Mouse (Mus musculus): ENCODE data around the gene Maats1.

Maats1 gene

DNA sequence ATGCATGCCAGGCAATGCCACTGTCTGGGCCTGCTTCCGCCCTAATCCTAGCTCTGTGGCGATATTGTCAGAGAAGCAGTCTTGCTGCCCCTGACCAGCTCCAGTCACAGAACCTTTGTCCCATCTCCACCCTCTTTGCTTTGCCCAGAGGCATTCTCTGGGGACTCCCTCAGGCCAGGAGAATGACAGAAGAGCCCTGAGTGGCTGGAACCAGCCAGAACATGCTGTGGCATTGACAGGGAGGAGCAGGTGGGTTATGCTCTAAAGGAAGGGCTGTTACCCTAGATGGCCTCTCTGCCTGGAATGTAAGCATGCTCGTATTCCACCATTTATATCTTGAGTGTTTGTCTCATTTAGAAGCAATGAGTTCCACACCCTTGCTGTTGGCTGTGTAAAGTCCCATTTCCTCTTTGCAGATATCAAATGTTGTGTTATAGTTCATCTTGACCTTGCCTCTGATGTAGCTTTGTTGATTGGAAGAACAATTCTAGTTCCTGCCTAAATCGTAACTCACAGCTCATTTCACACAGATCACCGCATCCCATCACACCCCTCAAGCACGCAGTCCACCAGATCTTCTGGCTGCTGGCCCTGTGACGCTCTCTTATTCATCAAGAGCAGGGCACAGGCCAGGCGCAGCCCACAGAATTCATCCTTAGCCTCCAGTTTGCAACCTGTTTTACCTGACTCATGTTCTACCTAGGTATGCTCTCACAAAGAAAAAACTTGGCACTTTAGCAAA, 28.9 kb upstream of the Maats1 start:
- DNase-seq (ENCODE audit: low read depth), result no peak

DNA sequence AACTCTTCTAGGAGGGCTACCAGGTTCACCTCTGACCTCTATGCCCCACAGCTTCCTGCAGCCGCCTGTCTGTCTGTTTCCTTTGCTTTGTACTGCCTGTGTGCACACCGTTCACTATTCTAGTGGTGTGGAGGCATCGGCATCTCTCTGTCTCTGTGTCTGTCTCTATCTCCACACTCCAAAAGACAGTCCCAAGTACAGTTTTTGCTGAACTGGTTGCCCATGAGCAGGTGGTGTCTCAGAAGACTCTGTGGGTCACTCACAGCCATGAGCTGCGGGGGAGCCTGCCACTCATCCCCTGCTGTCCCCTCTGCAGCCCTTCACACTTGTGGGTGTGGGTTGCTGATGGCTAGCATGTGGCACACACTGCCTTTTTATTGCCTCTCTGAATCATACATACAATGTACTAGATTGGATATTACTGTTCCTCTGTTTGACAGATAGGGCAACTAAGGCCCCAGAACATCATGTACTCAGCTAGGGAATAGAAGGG, 28.1 kb upstream of the Maats1 start:
- no peak for DNase-seq (ENCODE audit: low read depth)

DNA sequence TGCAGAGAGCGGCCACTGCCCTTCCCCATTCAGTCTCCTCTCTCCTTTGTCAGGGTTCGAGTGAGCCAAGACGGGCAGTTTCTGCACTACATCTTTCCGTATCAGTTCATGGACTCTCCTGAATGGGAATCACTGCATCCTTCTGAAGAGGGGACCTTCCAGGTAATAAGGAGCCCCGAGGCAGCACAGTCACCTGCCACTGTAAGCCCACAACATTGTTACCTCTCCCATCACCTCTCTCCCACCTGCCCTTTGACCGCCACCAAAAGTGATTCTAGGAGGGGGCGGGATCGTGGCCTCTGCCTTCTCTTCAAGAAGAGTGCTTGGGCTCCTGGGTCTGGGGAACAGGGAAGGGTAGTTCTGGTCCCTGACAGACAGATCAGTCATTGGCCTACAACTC, 27.5 kb upstream of the Maats1 start:
- DNase-seq (ENCODE audit: low read depth), result no peak

DNA sequence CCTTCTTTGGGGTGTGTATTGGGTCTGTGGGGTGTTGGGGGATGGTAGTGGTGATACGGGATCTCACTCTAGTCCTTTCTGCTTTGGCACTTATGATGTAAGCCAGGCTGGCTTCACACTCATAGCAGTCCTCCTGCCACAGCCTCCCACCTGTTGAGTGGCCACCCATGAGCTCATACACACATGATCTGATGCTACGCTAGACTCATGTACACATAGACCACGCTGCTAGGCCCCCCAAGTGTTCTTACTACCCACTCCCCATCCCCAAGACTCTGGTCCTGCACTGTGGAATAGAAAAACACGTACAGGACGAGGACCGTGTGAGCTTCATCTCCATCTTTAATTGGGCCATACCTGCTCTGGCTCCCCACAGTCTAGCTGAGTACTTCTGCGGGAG, 27.1 kb upstream of the Maats1 start:
- no peak for DNase-seq (ENCODE audit: low read depth)

DNA sequence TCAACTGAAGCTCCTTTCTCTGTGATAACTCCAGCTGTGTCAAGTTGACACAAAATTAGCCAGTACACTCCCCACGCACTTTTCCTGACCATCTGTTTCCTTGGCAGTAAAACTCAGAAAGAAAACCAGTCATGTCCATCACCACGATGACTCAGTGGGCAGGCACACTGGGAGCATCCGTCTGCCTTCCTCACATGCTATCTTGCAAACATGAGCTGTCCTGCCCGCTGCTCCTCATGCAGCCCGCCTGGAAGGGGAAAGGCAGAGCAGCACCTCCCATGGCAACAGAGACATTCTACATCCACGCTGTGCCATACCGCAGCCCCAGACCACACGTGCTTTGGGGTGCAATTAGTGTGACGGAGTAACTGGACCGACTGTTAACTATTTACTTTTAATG, 26.4 kb upstream of the Maats1 start:
- DNase-seq (ENCODE audit: low read depth), result no peak

DNA sequence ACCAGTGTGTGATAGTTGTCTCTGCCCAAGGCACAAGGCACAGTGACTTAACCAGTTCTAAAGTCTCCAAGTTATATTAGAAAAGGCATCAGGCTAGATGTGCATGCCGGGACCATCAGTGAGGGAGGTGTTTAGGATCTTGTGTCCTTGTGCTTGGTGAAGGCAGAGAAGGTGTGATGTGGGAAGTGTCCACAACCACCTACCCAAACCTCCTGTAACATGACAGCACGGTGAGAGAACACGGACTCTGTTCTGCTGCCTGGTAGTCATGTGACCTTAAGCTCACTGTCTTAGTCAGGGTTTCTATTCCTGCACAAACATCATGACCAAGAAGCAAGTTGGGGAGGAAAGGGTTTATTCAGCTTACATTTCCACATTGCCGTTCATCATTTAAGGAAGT, 24.3 kb upstream of the Maats1 start:
- DNase-seq (ENCODE audit: low read depth), result no peak

DNA sequence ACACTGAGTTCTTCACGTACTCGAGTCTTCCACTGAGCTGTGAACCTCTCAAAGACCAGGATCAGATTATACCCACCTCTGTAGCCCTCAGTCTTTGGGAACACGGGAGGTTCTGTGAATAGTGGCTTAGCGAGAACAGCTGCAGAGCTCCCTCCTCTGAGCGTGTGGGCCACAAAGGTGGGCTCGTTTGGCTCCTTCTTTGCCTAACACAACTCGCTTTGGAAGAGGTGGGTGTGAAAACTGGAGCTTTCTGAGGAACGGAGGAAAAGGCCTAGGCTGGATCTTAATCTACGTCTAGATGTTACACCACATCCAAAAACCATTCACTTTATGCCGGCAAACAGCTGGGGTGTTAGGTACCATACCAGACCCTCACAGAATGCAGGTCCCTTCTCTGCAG, 23.4 kb upstream of the Maats1 start:
- DNase-seq (ENCODE audit: low read depth), result no peak

DNA sequence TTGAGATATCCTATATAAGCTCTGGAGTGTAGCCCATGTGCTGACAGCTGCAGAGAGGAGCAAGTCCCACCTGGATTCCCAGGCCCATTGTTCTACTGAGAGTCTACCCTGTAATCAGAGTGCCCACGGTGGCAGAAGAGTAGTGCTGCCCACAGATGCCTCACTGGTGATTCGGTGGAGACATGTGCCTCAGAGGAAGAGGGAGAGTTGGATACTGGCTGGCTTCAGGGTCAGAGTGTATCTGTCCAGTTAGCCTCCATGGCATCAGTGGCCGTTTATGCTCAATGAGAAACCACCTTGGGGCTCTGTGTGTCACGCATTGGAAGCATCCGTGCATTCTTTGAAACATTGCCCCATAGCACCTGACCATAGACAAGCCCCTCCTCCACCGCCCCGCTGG, 21.7 kb upstream of the Maats1 start:
- DNase-seq (ENCODE audit: low read depth), result no peak

DNA sequence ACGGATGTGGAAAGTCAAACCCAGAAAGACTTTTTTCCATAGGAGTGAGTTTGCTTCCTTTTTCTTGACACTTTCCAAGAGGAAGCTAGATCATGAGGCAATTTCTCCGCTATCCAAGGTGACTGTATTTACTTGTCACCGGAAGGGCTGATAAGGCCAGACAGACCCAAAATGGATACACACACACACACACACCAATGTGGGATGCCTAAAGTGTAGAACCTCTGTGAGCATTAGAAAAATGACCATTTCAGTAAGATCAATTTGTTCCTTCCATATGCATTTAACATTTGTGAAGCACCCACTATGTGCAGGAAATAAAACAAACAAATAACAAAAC, 21.3 kb upstream of the Maats1 start:
- DNase-seq (ENCODE audit: low read depth), result no peak

DNA sequence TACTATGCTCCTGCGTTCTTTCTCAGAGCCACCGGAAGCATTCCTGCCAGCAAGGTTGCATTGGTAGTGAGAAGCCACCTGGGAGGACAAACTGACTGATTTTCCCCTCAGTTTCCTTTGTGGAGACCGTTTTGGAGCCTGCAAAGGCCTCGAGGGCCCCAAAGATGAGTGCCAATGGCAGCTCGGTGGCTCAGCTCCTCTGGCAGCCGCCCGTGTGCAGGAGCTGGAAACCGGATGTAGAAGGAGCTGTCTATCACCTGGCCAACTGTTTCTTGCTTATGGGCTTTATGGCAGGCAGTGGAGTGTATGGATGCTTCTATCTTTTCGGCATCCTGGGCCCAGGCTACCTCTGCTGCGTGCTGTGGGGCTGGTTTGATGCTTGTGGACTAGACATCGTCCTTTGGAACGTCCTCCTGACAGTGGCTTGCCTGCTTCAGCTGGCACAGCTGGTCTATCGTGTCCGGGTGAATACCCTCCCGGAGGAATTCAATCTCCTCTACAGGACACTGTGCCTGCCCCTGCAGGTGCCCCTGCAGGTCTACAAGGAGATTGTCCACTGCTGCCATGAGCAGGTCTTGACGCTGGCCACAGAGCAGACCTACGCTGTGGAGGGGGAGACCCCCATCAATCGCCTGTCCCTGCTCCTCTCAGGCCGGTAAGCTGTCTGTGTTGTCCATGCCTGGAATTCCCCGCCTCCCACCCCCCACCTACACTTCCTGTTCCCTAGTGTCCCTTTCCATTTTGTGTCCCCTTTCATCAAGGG, 20.7 kb upstream of the Maats1 start:
- no peak for DNase-seq (ENCODE audit: low read depth)

DNA sequence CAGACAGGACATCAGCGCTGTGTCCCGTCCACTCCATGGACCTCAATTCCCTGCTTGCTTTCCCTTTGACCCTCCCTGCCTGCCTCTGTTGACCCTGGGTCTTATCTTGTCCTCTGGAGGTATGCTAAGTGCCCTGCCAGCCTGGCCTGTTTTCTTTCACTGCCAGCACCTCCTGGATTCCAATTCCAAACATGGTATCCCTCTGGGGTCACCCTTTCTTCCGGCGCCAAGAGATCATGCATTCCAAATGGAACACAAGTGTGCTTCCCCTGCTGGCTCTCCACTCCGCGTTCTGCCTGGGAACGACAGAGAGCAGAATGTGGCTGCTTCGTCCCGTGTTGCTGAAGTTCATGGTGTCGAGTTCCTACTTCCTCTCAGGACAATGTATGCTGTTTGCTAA, 20.0 kb upstream of the Maats1 start, which contains the start of gene Popdc2:
Gene Popdc2, plus strand, starts transcription at position 277 of the 400 bp plus-strand sequence.
- no peak for DNase-seq (ENCODE audit: low read depth)

DNA sequence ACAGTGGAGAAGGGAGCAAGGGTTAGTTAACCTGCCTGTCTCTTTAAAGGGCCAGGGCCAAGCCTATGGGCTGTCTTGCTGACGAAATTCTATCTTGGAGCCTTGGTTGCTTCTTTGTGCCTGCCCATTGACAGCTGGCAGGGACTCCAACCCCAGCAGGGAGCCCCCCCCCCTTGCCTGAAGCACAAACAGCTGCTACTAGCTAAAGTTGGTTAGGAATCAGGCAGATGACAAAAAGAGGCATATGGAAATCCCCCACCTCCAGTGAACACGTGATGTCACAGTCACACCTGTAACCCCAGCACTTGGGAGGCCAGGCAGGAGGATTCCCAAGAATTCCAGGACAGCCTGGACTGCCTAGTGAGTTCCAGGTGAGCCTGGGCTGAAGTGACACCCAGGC, 18.4 kb upstream of the Maats1 start:
- DNase-seq (ENCODE audit: low read depth), result no peak

DNA sequence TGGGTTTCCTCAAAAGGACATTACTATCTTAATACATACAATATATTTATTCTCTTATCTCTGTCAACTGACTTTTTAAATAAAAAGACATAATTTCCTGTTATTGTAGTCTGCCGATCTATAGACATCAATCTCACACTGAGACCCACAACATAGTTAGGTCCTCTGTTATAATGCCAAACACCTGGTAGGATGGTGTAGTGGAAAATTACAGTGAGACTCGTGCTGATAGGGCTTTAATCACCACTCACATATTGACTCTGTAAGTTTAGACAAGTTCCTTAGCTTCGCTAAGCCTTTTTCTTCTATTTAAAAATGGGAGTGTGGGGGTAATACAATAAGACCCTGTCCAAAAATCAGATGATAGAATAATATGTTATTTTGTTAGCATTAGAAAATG, 17.9 kb upstream of the Maats1 start:
- no peak for DNase-seq (ENCODE audit: low read depth)

DNA sequence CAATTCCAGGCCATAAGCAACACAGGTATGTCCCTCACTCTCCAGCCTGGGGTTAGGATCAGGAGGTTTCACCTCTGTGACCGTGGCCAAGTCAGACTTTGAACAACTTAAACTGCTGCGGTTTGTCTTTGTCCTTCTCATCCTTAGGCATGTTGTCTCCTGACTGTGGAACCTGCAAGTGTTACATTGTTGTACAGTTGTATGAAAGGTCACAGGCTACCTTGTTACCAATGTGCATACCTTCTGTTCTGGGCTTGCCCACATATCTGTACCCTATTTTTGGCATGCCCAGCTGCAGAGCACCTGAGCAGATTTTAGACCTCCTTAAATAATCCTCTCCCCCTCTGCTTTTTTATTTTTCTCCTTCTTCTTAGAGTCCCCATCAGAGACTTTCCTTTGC, 17.3 kb upstream of the Maats1 start:
- no peak for DNase-seq (ENCODE audit: low read depth)

DNA sequence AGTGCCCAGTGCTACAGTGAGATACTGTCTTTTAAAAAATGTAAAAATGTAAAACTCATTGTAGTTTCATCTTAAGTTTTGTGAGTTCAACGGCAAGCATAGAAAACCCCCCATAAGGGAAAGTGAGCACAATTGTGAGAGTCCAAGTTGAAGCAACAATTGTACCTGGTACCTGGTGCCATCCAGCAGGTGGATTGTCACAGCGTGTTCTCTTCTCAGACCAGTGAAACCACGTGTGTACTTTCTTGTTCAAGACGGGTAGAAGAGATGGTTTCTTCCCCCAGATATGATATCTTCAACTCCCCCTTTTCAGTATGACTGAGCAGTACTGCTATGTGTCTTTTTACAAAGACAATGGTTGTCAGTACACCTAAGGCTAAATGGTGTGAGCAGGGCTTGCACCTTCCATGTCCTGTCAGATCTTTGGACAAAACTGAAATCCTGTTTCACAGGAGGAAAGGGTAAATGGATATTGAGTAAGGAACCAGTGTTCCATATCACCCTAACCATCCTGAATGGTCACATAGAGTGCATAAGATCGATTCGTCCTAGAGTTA, 16.4 kb upstream of the Maats1 start:
- no peak for DNase-seq (ENCODE audit: low read depth)

DNA sequence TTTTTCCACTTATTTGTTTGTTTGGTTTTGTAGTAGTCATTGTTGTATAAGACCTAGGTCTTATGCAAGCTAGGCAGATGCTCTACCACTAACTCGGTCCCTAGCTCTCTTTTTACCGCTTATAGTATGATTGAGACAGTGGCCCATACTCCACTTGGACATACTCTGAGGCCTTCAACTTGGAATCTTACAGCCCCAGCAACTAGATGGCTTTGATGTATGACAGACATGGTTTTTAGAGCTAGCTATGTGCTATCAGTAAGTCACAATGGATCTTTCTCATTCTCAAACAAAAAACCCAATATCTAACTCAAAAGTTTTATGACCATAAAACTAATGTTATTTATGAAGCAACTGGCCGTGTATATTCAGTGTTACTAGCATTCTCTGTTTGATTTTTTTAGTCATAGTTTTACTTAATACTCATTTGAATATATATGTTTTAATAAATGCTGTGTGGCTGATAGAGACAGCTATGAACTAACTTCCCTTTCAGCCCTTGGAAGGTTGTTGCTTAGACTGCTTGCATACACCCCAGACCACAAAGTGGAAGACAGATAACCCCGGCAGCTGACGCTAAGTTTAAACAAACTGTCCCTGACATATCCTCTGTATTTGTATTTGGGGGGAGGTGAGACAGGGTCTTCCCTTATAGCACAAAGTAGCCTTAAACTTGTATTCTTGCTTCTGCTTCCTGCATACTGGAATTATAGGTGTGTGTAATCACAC, 12.4 kb upstream of the Maats1 start:
- no peak for DNase-seq (ENCODE audit: low read depth)

DNA sequence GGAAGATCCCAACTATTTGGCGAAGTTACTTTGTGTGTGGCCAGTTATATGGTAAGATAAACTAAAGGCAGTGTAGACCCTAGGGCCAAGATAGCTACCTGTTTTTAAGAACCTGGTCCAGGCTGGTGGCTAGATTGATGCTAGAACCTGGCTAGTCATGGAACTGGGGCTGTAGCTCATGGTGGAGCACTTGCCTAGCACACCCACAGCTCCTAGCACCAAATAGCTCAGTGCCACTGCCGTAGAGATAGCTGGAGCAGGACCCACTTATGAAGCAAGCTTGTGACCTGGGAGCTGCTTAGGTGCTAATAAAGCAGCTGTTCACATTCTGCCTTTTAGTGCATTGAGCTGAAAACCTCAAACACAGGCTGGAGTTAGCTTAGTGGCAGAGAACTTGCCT, 11.7 kb upstream of the Maats1 start:
- DNase-seq (ENCODE audit: low read depth), result no peak

DNA sequence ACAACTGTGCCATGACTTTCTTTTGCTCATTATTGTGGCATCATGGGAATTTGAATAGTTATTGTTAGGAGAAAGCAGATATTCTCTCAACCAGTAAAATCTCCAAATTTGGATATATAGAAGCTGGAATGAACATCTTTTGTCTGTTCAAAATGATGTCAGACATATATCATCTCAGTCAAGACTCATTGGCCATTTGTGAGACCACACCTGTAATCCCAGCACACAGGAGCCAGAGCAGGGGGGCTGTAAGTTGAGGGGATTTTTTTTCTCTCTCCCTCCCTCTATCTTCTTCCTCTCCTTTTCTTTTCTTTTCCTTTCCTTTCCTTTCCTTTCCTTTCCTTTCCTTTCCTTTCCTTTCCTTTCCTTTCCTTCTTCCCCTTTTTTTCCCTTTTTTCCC, 10.9 kb upstream of the Maats1 start:
- DNase-seq (ENCODE audit: low read depth), result no peak

DNA sequence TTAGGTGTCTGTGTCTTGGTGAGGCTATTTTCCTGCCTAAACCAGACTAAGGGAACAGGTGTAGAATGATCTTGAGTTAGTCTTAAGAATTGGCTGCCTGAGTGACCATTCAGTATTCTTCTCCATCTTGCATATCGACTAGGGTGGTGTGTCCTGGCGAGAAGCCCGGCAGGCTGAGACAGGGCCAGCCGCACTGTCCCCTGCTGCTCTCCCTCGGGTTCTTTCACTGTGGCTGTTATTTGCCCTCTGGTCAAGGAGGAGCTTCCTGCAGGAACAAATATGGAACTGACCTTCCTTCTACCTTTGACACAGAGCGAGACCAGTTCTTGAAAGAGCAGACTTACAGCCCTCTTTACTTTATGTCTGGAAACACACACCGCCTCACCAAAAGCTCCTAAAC, 10.1 kb upstream of the Maats1 start:
- DNase-seq (ENCODE audit: low read depth), result no peak

DNA sequence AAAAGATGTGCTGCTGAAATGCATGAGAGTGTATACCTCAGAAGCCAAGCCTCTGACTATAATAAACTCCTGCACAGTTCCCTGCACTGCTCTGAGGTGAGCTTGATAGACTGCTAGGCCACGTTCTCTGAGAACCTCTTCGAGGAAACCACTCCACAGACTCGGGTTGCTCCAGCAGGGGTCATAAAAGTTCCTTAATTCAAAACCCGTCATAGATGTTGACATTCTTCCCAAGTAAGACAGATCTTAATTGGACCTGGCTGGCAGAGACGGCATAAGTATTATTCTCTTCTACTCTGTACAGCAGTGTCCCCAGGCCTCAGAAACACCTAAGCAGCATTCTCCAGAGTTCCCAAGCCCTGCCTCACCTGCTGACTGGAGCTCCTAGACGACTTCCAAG, 9.0 kb upstream of the Maats1 start:
- no peak for DNase-seq (ENCODE audit: low read depth)

DNA sequence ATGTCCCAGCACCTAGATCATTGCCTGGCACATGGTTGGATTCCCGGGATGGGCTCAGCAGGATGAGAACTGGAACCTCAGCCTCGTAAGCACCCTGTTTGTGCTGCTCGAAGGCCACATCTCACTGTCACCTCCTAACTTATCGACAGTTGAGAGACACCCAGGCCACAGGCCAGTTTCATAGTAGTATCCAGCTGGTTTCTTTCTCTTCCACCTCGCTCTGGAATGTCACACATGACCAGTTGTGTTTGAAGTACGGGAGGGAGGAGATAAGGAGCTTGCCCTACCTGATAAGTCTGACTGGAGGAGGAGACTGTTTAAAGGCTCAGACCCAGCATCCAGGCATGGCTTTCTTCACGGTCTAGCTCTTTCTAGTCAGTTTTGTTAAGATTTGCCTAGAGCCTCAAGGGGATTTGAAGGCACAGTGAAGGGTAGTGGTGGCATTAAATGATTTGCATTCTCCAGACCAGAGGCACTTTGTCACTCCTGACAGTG, 8.5 kb upstream of the Maats1 start:
- no peak for DNase-seq (ENCODE audit: low read depth)

DNA sequence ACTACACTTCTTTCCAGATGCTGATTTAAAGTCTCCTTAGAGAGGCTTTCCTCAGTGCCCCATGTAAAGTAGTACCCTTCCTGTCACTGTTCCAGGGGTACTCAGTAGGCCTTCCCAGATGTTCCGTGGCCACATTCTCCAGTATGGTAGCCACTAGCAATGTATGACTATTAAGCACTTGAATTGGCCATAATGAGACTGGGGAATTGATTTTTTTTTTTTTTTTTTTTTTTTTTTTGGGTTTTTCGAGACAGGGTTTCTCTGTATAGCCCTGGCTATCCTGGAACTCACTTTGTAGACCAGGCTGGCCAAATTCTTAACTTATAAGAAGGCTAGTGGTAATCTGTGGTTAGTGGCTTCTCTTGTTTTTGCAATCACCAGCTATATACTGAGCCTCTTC, 7.9 kb upstream of the Maats1 start:
- DNase-seq (ENCODE audit: low read depth), result no peak
